Mouse (Mus musculus): ENCODE data around the gene Plcxd2.

GRCm38 (mm10) chr16:46021302-46021701, 11.3 kb upstream of the Plcxd2 start:
- no peak for TF ChIP-seq CTCF (IDR thresholded peaks at IDR 0.05; ENCODE audit: control insufficient read depth, insufficient read depth, insufficient replicate concordance, low read depth, low read length)
- no peak for TF ChIP-seq POLR2A (IDR thresholded peaks at IDR 0.05; ENCODE audit: control insufficient read depth, low read depth, low read length)

Measured in testis, adult 2 months (tissue).